Mouse (Mus musculus): ENCODE data around the gene Abcg2.

Abcg2 gene

DNA sequence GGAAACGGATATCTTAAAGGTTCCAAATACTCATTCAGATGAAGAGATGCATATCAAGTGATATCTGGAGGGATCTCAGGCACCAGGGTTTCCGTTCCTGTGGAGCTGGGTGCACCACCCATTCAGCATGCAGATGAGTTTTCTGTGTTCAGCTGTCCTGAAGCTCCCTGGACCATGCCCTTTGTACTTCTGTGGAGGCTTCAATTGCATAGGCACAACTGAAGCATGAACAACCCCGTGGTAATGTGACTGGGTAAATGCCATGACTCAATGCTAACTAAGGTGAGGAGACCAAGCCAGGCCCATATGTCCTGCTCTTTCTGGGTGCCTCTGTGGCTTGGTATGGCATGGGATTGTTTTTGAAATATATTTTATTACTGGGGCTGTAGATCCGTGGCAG lies 49.4 kb downstream of the Abcg2 start:
- DNase-seq (ENCODE audit: low spot score in 2 of 2) = no peak

DNA sequence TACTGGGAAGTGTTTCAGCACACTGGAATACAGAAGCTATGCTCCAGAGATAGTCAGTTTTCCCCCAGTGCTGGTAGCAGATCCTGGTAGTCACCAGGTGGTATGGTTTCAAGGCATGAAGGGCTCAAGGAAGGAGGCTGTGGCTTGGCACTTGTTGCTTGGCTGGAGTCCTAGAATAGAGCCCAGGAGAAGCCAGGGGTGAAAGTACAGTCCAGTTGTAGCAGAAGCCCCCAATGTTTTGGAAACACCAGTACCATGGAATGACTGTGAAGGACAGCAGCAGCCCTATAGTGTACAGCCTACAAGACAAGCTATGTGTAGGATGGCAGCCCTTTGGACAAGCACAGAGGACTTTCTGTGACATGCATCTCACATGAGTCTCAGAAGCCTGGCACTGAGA lies 54.2 kb downstream of the Abcg2 start:
- DNase-seq (ENCODE audit: low spot score in 2 of 2) = no peak

DNA sequence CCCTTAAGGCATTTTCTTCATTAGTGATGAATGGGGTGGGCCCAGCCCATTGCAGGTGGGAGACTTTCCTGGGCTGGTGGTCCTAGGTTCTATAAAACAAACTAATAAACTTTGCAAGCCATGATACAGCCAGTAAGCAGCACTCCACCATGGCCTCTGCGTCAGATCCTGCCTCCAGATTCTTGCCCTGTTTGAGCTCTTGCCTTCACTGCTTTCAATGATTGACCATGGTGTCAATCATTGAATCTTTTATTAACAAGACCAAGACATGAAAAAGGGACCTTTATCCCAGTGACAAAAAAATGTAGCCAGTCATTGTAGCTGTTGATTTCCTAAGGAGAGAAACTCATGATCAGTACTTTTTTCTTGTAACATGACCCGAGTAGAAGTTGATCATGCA lies 55.1 kb downstream of the Abcg2 start:
- no peak for DNase-seq (ENCODE audit: low spot score in 2 of 2)

DNA sequence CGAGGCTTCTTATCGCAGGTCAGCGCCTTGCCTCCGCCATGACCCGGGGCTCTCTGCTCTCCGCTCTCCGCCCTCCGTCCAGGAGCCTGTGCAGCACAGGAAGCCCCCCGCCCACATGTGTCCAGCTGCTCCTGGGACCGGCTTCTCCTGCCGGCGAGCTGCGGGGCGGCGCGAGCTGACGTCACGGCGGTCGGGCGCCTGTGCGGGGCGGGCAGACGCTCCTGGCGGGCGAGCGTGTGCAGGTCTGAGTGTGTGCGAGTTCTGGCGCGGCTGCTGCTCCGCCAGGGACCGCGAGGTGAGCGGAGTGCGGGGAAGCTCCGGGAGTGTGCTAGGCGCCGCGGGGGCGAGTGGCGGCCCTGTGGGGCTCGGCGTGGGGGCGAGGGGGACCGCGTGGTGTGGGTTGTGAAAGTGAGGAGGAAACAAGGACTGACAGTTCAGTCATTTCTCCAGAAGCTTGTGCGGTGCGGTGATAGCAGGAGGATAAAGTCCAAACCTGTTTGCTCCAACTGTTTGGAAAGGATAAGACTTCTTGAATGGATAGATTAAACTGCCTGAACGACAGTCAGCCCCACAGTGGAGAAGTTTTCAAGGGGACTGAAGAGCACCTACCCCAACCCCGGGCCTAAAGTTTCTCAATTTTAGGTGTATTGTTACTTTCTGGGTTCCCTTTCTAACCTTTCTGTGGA lies 56.2 kb downstream of the Abcg2 start:
- peak; percentile 60 to 65 for DNase-seq (ENCODE audit: low spot score in 2 of 2)

DNA sequence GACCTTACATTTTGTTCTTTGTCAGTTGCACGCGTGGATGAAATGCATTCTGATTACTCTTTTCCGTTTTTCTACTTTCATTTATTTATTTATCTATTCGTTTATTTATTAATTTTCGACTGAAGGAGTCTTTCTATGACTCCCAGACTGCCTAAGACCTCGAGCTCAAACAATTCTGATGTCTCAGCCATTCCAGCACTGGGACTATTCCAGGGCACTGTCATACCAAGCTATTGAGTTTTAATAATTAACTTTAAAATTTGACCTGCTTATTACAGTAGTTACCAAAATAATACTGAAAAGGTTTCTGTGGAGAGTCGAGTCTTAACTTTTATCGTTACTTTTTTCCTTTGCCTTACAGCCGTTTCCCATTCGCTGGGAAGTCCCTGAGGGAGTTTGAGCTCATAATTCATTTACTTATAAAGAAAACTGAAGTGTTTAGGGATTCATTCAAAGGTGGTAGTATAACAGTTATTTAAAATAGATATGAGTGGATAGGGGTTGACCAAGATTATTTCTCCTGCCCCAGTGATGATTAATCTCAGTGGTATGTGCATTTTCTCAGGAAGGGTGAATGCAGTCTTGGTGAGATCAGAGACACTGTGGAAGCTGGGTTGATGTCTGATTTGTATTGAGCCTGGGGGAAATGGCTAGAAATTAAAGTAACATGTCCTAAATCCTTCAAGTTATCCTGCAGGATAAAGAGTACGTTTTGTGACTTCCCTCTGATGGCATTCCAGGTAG lies 56.9 kb downstream of the Abcg2 start:
- DNase-seq (ENCODE audit: low spot score in 2 of 2) = no peak

DNA sequence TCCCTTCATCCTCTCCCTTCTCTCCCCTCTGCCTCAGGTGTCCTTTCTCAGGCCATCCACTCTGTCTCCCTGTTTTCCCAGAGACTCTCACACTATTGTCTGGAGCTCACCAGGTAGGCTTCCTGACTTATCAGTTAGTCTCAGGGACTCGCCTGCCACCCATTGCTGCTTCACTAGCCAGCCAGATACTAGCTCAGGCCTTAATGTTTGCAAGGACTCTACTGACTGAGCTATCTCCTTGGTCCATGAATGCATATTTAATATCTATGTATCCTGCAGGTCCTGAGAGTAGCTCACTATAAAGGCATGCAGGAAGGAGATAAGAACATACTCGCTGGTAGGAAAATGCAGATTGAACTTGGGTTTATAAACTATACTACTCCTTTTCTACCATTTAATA lies 57.9 kb downstream of the Abcg2 start:
- peak; percentile 31 to 54 for DNase-seq (ENCODE audit: low spot score in 2 of 2)

DNA sequence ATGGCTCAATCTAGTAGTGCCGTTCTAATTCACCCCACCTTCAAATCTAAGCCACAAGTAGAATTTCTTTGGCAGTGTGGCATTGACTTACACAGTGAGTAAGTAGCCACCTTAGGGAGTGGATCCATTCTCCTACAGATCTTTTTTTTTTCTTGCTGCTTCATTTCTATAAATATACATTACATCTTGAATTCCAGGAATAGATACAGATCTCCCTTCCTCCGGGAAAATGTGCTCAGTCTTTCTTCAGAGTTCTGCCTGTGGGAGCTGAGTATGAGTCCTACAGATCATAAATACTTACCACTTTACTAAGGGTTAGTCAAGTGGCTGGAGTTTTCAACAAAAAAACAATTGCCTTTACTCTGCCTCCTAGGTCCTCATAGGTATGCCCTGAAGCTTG lies 60.3 kb downstream of the Abcg2 start:
- no peak for DNase-seq (ENCODE audit: low spot score in 2 of 2)

DNA sequence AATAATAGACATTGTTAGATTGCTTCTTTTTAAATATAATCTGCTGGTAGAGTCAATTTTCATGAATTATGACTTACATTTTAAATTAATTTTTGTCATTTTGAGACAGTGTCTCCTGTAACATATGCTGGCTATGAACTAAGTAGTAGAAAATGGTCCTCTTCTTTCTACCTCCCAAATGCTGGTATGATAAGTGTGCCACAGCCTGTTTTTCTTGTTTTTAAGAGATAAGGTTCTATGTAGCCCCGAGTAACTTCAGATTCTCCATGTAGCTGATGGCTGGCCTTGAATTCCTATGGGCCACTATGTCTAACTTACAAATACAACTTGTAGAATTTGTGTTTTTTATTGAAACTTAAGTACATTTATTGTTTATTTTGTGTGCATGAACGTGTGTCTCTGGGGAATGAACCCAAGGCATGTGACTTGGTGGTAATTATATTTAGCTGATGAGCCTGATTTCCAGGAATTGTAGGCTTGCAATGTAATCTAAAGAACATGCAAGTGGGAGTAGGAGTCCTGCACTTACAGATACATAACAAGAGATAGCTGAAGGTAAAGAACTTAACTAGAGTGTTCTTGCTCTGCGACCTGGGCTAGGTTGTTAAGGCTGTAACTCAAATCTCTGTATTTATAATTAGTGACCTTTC lies 63.9 kb downstream of the Abcg2 start:
- peak in 1 of 2 experiments; percentile 25 for DNase-seq (ENCODE audit: low spot score in 2 of 2)

DNA sequence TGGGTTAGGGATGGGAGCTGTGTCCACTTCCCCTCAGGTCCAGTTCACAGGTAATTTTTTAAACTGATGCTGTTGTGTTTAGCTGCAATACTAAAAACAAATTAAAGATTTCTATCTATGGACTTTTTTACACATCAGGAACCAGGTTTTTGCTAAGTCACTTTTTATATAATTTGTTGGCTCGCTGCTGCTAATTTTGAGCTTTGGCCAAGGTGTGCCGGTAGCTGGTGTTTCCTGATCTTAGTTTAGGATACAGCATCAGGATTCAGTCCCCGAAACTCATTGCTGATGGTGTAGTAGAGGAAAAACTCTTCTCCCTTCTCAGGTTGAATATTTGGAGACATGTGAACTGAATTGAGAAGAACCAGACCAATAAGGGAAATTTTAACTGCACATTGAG lies 65.8 kb downstream of the Abcg2 start:
- DNase-seq (ENCODE audit: low spot score in 2 of 2) = no peak

DNA sequence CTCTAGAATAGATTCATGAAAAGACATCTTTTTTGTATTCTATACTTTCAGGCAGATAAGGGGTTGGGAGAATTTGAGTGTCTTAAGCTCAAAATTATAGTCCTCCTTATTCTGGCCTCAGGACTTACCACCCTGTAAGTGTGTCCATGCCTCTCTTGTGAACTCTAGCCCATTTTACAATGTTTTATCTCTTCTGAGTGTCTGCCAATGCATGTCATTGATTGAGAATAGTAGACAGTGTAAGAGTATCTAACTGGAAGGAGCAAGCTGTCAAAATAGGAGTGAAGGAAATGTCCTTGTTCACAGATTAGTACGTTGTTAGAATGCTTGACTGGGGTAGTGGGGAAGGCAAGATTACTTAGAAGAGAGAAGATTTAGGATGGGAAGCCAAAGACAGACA lies 66.7 kb downstream of the Abcg2 start:
- DNase-seq (ENCODE audit: low spot score in 2 of 2) = no peak

DNA sequence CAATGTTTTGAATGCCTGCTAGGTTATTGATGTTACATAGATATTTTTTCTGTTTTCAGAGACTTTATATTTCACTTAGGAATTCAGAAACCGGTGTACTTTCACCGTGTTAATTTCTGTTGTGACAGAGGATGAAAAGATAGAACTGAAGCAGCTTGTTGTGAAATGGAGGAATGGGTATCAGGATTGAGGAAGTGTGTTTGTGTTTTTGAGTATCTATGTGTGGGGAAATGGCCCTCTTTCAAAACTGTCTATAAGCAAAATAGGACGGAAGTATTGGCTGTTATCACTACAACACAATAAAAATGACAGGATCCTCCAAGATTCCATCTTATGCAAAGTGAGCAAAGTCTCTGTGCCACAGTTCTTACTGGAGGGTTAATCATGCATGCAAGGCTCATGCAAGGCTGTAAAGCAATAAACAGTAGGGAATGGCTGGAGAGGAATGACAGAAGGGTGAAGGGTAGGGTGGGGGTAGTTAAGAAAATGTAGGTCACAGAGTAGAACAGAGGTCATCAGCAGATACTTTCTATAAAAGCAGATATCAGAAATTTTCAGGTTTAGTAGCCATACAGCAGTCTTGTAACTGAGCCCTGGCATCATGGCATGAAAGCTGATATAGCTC lies 76.7 kb downstream of the Abcg2 start:
- DNase-seq (ENCODE audit: low spot score in 2 of 2) = no peak

DNA sequence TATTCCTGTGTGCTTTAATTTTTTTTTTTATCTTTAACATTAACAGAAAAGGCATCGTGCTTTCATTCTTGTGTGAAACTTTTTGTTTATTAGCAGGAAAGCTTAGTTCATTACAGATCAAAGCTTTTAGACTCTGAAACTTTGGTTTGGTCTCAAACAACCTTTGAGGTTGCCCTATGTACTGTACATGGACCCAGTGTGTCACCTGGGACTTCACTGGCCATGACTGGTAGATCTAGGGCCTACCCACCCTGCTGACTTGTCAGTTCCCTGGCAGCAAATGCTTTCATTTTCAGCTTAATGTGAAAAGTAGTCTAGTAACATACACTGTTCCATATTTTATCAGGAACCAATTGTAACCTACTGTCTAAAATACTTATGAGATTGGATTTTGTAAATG lies 93.5 kb downstream of the Abcg2 start:
- no peak for DNase-seq (ENCODE audit: low spot score in 2 of 2)

DNA sequence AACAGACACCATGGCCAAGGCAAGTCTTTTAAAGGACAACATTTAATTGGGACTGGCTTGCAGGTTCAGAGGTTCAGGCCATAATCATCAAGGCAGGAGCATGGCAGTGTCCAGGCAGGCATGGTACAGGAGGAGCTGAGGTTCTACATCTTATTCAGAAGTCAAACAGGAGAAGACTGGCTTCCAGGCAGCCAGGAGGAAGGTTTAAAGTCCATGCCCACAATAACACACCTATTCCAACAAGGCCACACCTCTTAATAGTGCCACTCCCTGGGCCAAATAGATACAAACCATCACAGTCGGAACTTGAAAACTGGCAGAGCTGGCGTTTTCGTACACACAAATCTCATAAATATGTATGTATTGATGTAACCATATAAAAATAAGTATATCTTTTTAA lies 94.2 kb downstream of the Abcg2 start:
- DNase-seq (ENCODE audit: low spot score in 2 of 2) = no peak

DNA sequence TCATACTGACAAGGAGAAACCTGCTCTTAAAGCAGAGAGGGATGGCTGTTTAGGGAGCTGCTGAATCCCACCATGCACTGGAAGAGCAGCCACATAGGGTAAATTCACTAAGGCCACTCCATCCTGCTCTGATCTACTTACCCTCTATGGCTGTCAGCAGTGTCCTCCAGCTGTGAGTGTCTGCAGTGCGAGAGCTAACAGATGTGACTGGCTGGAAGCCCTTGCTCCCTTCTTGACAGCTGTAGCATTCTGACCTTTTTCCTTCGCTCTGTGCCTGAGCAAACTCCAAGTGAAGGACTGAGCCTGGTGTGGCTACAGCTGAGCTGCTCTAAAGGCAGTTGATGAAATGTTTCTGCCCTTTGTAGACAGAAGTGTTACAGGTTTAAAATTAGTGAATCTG lies 107.3 kb downstream of the Abcg2 start:
- DNase-seq (ENCODE audit: low spot score in 2 of 2) = no peak

DNA sequence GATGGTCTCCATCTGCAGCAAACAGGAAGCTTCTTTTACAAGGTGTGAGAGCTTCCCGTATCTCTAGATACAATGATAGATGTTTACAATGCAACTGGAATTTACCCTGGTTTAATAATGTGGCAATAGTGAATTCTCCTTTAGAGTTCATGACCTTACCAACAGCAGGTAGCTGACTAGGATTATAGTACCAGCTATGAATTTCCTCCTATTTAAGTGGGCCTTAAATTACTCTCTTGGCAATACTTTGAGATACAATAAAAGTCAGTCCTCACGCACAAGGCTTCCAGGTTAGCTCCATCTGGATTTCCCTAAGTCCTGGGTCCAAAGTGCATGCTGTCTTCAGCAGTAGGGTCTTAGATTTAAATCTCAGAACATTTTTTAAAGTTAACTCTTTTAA lies 109.9 kb downstream of the Abcg2 start:
- DNase-seq (ENCODE audit: low spot score in 2 of 2) = no peak

DNA sequence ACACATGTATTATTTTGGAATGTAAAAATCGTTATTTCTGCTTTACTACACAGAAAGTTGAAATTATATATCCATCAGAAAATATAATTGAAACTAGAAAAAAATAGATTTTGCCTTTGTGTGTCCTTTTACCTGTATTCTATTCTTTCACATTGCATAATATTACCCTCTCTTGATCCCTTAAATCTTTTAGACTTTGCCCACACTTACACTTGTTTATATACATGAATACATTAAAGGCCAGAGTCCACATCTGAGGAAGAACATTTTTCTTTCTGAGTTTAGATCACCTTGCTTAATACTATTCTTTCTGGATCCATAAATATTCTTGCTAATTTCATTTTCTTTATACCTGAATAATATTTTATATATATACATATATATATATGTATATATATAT lies 110.4 kb downstream of the Abcg2 start:
- DNase-seq (ENCODE audit: low spot score in 2 of 2) = no peak

DNA sequence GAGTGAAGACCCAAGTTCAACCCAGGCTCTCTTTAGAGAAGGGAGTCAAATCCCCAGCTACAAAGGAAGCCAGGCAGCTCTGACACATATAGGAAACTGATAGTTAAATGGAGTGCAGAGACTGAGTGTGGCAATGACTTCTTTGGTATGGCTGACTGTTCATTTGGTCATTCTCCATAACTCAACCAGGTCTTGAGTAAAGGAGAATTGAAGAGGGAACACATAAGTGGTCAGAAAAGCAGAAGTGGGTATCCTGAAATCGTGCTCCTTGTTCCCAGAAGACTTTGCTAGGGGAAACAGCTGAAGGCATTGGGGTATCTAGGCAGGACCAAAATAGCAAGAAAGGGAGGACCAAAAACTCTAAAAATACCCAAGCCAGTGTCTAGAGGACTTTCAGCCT lies 126.0 kb downstream of the Abcg2 start:
- DNase-seq (ENCODE audit: low spot score in 2 of 2) = no peak

DNA sequence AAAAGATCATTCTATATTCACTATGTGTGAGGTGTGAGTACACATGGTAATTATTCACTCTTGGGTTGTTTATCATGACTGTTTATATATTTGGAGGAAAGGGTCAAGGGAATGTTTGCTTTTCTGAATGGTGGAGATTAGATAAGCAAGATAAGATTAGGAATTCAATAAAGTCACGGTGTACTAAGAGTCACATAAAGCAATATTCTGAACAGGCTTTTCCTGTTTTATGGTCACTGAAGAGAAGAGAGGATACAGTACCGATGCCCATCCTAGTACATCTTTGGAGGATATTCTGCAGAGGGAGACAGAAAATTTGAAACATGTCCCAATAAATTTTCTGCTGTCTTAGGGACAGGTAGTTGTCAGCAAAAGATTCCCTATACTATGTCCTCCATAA lies 127.6 kb downstream of the Abcg2 start:
- DNase-seq (ENCODE audit: low spot score in 2 of 2) = no peak

DNA sequence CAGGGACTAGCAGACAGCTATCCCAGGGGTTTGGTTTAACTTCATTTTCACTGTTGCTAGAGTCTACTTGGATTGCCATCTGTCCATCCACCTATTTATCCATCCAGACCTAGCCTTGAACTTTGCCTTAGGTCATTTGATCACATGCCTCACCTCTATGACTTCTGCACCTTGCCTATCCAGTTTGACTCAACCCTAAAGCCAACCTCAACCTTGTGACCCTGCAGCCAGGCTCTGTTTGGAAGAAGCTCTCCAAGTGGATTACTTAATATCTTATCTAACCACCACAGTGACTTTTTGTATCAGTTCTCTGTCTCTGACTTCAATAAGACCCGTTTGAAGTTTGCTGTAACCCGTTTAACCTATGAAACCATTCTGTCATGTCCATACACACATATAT lies 149.5 kb downstream of the Abcg2 start:
- no peak for DNase-seq (ENCODE audit: low spot score in 2 of 2)

DNA sequence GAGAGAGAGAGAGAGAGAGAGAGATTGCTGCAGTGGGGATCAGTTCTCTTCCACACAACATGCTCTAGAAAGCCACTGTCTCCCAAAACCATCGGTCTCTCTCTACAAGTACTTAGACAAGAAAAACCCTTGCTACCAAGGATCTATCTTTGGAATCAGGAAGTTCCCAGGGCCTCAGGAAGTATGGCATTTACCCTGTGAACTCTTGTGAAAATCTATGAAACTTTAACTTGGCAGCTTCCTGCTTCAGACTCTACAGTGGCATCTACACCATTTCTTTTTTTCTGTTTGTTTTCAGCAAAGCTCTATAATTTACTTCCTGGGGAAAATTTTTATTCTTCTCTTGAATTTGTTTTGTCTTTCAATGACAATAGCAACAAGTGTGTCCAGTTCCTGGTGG lies 150.8 kb downstream of the Abcg2 start:
- no peak for DNase-seq (ENCODE audit: low spot score in 2 of 2)

All from spleen, postnatal 36 days (tissue).